Mouse (Mus musculus) gastrocnemius, postnatal 14 days (tissue): ENCODE results near the gene Agrp. TPM values are rescaled to one million over a fixed set of nuclear protein-coding genes. Genes with fewer than 3 reads are reported as not detected.
A peak's percentile ranks its signal among the peaks of the same experiment; 100 is the strongest.

ENCODE experiments used
- DNase-seq: peaks from one replicate; pipeline ENCODE4 v3.0.0; 2021; ENCODE audit warnings: mixed read lengths
- intact Hi-C: fragments of 180-260 bp; cut with DNase I; formaldehyde crosslinking; loops from one replicate; pipeline ENCODE4 v1.15.1; 2025; ENCODE audit warnings: low total_unique reads
- total RNA-seq, 2 experiments: library from RNA; stranded (reverse); gene quantifications; 2 replicates each; pipeline ENCODE4 v1.2.3; 2021

Agrp gene
- total RNA-seq, 2 experiments from 2014 or later = 0.73 to 1.7 TPM

DNA sequence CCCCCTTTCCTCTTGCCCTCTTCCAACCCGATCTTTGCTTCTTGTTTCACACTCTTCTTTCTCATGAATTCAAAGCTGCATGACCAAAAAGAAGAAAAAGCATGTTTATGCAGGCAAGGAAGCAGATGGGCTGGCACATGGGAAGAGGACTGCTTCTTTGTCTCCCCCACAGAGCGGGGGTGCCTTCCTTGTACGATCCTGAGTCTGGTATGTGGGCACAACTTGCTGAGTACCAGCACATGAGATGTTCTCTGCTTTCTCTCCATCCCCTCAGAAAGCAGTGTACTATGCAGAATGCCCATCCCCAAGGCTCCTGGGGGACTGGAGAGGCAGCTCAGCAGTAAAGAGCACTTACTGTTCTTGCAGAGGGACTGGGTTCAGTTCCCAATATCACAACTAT lies 12.8 kb downstream of the Agrp start:
- DNase-seq = no peak
- intact Hi-C loops = loop anchor here (5.0 kb wide), 2 partner anchors 43 to 58 kb away; no protein-coding TSS in a partner anchor

- intact Hi-C loops = loop anchor here (5.0 kb wide), 2 partner anchors 44 to 59 kb away; no protein-coding TSS in a partner anchor
- DNase-seq = no peak
Measured at GRCm38 (mm10) chr8:105623679-105624245, 13.4 kb downstream of the Agrp start.

- intact Hi-C loops = loop anchor here (5.0 kb wide), 2 partner anchors 44 to 59 kb away; no protein-coding TSS in a partner anchor
- no peak for DNase-seq
Measured at GRCm38 (mm10) chr8:105623118-105623517, 14.1 kb downstream of the Agrp start.

GRCm38 (mm10) chr8:105622421-105622920 lies 14.7 kb downstream of the Agrp start:
- intact Hi-C loops = loop anchor here (5.0 kb wide), 2 partner anchors 45 to 60 kb away; no protein-coding TSS in a partner anchor
- DNase-seq = peak; percentile 94

DNA sequence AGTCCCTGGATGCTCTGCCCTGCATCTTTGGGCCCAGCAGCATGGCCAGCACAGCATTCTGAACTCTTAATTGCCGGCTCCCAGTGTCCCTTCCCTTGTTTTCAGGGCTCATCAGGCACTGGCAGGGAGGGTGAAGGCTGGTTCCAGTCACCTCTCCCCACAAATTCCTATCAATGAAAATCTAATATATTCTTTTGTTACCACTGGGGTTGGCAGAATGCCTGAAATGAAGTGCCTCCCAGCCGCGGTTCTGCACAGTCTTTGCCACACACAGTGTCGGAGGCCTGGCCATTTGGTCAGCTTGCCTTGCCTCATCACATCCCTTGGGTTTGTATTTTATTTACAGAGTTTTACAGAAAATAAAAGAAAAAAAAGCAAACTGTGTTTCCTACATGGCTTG lies 15.4 kb downstream of the Agrp start:
- intact Hi-C loops = loop anchor here (5.0 kb wide), 2 partner anchors 45 to 60 kb away; no protein-coding TSS in a partner anchor

DNA sequence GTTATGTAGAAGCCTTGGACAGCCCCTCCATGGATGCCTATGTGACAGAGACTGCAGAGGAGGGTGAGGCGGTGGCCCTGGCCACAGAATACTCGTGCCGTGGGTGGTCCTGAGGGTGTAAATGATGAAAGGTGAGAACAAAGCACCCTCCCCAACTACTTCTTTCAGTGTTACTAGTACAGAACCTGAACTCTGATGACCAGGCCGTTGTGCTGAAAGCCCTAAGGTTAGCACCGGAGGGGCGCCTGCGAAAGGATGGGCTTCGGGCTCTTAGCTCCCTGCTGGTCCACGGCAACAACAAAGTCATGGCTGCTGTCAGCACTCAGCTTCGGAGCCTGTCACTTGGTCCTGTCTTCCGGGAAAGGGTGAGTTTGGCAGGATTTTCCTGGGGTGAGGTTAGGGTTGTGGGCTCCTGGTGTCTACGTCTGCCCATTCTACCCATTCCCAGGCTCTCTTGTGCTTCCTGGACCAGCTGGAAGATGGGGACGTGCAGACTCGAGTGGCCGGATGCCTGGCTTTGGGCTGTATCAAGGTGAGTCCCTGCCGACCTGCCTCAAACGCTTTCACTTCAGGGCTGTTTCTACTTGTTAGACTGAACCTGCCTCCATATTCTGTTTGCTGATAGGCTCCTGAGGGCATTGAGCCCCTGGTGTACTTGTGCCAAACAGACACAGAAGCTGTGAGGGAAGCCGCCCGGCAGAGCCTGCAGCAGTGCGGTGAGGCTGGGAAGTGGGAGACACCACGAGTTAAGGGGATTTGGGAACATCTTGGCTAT lies 16.1 kb downstream of the Agrp start:
- no peak for DNase-seq
- intact Hi-C loops = loop anchor here (5.0 kb wide), 2 partner anchors 46 to 61 kb away; no protein-coding TSS in a partner anchor

More for the DNA sequence above, 15.4 kb downstream of the Agrp start:
- no peak for DNase-seq

GRCm38 (mm10) chr8:105620211-105620610 lies 17.0 kb downstream of the Agrp start:
- no peak for DNase-seq
- intact Hi-C loops = loop anchor here (5.0 kb wide), 2 partner anchors 47 to 62 kb away; no protein-coding TSS in a partner anchor

- intact Hi-C loops = no loop called here
- DNase-seq = no peak
Measured at GRCm38 (mm10) chr8:105618892-105619591, 18.2 kb downstream of the Agrp start.

GRCm38 (mm10) chr8:105618279-105618634 lies 18.9 kb downstream of the Agrp start:
- intact Hi-C loops = no loop called here
- no peak for DNase-seq

GRCm38 (mm10) chr8:105617451-105618278 lies 19.5 kb downstream of the Agrp start:
- DNase-seq = no peak
- intact Hi-C loops = no loop called here

DNA sequence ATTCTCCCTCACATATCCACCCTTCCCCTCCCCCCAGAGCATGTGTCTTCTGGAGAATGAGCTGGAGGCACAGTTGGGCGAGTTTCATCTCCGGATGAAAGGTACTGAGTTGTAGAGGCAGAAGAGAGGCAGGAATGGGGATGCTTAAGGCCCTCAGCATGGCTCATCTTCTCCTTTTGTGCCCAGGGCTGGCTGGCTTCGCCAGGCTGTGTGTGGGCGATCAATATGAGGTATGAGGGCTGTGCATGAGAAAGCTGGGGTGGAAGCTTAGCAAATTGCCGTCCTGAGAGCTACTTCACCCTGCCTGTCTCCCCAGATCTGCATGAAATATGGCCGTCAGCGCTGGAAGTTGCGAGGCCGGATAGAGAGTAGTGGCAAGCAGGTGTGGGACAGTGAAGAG lies 21.3 kb downstream of the Agrp start:
- intact Hi-C loops = no loop called here

DNA sequence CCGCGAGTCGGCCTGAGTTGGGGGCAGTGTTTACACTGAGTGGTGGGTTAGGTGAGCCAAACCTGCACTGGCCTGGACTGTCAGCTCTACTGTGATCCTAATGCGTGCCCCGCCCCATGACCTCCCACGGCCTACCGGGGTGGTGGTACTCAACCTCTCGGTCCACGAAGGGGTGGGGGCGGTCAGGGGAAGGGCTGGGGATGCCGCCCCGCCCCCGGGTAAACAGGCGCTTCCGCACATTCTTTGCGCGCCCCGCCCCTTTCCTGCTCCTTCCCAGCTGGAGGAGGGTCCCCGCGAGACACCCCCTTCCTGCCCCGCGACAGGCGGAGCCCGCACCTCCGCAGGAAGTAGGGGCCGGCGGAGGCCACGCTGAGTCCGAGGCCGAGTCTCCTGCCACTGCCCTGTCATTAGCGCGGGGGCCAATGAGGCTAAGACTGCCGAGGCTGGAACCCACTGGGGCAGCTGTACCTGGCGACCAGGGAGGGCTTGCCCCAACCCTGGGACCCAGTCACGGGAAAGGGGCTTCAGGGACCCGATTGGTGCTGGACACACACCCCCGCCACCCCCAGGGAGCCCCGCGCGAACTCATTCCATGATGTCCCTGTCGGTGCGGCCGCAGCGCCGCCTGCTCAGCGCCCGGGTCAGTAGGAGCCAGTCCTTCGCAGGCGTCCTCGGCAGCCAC lies 23.2 kb downstream of the Agrp start:
- intact Hi-C loops = no loop called here

More for the DNA sequence above, 21.3 kb downstream of the Agrp start:
- DNase-seq = no peak

GRCm38 (mm10) chr8:105613037-105613436 lies 24.2 kb downstream of the Agrp start:
- intact Hi-C loops = no loop called here
- peak; percentile 71 for DNase-seq

More for the DNA sequence above, 23.2 kb downstream of the Agrp start:
- peak; percentile 79 for DNase-seq

DNA sequence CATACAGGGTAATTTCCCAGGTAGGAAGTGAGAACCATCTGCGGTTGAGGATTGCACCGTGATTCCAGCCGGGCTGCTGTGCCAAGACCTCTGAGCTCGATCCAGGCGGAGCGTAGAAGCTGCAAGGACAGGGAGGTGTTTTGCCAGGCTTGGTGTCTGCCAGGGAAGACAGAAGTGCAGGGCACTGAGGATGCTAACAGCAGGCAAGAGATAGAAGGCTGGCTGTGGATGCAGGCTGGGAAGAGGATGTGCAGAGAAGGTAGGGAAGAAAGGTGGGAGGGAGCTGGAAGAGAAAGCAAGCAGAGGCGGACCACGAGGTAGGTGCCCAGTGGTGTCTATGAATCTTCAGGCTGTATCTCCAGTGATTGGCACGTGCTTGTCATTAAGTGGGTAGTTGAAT lies 25.4 kb downstream of the Agrp start:
- intact Hi-C loops = no loop called here
- DNase-seq = peak; percentile 65

- intact Hi-C loops = no loop called here
- DNase-seq = no peak
Measured at GRCm38 (mm10) chr8:105609771-105610170, 27.4 kb downstream of the Agrp start.

DNA sequence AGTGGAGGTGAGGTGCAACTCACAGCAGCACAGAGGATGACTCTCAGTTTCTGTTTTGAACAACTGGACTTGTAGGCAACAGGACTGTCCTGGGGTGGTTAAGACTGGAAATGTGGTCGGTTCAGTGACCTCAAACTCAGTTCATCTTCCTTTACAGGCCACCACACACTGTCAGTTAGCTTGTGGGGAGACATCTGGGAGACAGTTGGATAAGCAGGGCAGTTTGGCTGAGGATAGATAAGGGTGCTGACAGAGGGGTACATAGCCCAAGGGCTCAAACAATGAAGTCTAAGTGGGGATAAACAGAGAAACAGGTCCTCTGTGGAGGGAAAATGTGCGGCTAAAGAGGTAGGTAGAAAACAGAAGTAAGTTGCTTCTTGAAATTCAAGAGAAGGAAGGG lies 27.8 kb downstream of the Agrp start:
- intact Hi-C loops = no loop called here
- no peak for DNase-seq

DNA sequence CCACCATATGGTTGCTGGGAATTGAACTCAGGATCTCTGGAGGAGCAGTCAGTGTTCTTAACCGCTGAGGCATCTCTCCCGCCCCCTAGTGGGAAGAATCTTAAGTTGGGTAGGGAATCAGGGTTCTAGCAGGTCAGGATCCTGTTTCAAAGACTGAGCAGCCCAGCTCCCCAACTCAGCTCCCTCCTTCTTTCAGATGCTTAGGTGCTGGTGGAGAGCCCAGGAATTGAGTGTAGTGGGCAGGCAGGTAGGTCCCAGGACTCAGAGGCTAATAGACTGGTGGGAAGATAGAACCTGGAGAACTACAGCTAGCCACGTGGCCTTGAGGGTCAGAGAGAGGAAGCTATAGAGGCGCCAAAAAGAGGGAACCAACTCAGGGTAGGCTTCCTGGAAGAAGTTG lies 29.5 kb downstream of the Agrp start:
- intact Hi-C loops = no loop called here
- no peak for DNase-seq

DNA sequence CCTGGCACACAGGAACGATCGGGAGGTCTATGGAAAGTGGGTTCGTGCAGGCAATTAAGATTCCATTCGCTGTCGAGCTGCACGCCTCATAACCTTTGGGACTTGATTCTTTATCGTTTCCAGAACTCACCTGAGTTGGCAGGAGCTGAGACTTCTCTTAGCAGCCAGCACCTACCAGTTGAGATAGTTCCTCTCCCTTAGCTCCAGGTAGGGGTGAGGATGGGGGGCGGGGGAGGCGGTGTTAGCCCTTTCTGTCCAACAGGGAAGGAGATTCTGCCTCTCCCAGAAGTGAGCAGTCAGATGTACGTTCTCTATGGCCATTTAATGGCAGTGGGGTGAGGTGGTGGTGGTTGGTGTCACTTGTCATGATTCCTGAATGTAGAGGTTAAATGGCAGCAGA lies 30.1 kb downstream of the Agrp start:
- intact Hi-C loops = no loop called here

More for the DNA sequence above, 30.1 kb downstream of the Agrp start:
- DNase-seq = no peak
